Mouse (Mus musculus): Measurements from ENCODE around the gene Tekt2. TPM values are rescaled to one million over a fixed set of nuclear protein-coding genes. Genes with fewer than 3 reads are reported as not detected.
A peak's percentile ranks its signal among the peaks of the same experiment; 100 is the strongest.

Tekt2 gene
- polyA plus RNA-seq, 1 experiment from 2014 or later: 0.98 TPM

- peaks cover 76% of the 10 kb centered on the region for H3K27me3 ChIP-seq (ENCODE audit: low read depth, poor library complexity, severe bottlenecking)
- H3K27ac ChIP-seq: peak overlapping the region; percentile 77; the same call in 1 of the 2 replicates
- no peaks in the 10 kb centered on the region for H3K36me3 ChIP-seq
- H3K4me1 ChIP-seq: peaks cover 38% of the 10 kb centered on the region
- no peaks in the 10 kb centered on the region for H3K9me3 ChIP-seq (replicated peaks)
- WGBS: 2% methylated on average over 27 of the region's 27 CpGs
- peak overlapping the region; percentile 56 for H3K4me3 ChIP-seq
- peak; percentile 54 for DNase-seq (ENCODE audit: low spot score)
Observed at GRCm38 (mm10) chr4:126301584-126302309, 23.7 kb downstream of the Tekt2 start.

GRCm38 (mm10) chr4:126300916-126301583, 24.4 kb downstream of the Tekt2 start:
- Histone ChIP-seq H3K4me1 (peaks cover 43% of the 10 kb centered on the region), H3K27me3 (ENCODE audit: low read depth, poor library complexity, severe bottlenecking) (peaks cover 83% of the 10 kb centered on the region)

GRCm38 (mm10) chr4:126296617-126297101, 28.8 kb downstream of the Tekt2 start:
- no peaks in the 10 kb centered on the region for H3K36me3 ChIP-seq
- H3K4me3 ChIP-seq: peak overlapping the region; percentile 53
- H3K27me3 ChIP-seq (ENCODE audit: low read depth, poor library complexity, severe bottlenecking): peaks cover 73% of the 10 kb centered on the region
- H3K9me3 ChIP-seq (replicated peaks): no peaks in the 10 kb centered on the region
- peaks cover 41% of the 10 kb centered on the region for H3K4me1 ChIP-seq
- DNase-seq (ENCODE audit: low spot score): peak; percentile 83
- under 1% methylated on average over 34 of the region's 34 CpGs for WGBS
- peak overlapping the region; percentile 85 for H3K27ac ChIP-seq

More at GRCm38 (mm10) chr4:126300916-126301583, 24.4 kb downstream of the Tekt2 start:
- peak overlapping the region; percentile 77 for H3K27ac ChIP-seq
- peak; percentile 69 for DNase-seq (ENCODE audit: low spot score)
- no peaks in the 10 kb centered on the region for H3K36me3 ChIP-seq
- H3K9me3 ChIP-seq (replicated peaks): no peaks in the 10 kb centered on the region
- peak overlapping the region; percentile 56 for H3K4me3 ChIP-seq
- WGBS: under 1% methylated on average over 50 of the region's 50 CpGs

GRCm38 (mm10) chr4:126295937-126296336, 29.6 kb downstream of the Tekt2 start:
- Histone ChIP-seq H3K27ac (peak overlapping the region; percentile 85; the same call in 1 of the 2 replicates), H3K4me3 (peak overlapping the region; percentile 53), H3K27me3 (ENCODE audit: low read depth, poor library complexity, severe bottlenecking) (peaks cover 71% of the 10 kb centered on the region), H3K9me3 (replicated peaks) (no peaks in the 10 kb centered on the region), H3K4me1 (peaks cover 39% of the 10 kb centered on the region), H3K36me3 (no peaks in the 10 kb centered on the region)
- no peak for DNase-seq (ENCODE audit: low spot score)
- WGBS: 29% methylated on average over 4 of the region's 4 CpGs

GRCm38 (mm10) chr4:126295152-126295551, 30.3 kb downstream of the Tekt2 start:
- Histone ChIP-seq H3K4me1 (peaks cover 31% of the 10 kb centered on the region), H3K36me3 (no peaks in the 10 kb centered on the region), H3K27me3 (ENCODE audit: low read depth, poor library complexity, severe bottlenecking) (peaks cover 71% of the 10 kb centered on the region), H3K27ac (0 out of 2 replicates have a peak overlapping the region, but pooled peaks have one; percentile 19), H3K9me3 (replicated peaks) (no peaks in the 10 kb centered on the region), H3K4me3 (no peak overlapping the region)
- 65% methylated on average over 6 of the region's 6 CpGs for WGBS
- no peak for DNase-seq (ENCODE audit: low spot score)

GRCm38 (mm10) chr4:126291196-126291595, 34.3 kb downstream of the Tekt2 start:
- Histone ChIP-seq H3K4me1 (peaks cover 30% of the 10 kb centered on the region), H3K36me3 (no peaks in the 10 kb centered on the region), H3K27me3 (ENCODE audit: low read depth, poor library complexity, severe bottlenecking) (peaks cover 71% of the 10 kb centered on the region), H3K4me3 (no peak overlapping the region), H3K9me3 (replicated peaks) (no peaks in the 10 kb centered on the region), H3K27ac (0 out of 2 replicates have a peak overlapping the region, but pooled peaks have one; percentile 25)
- DNase-seq (ENCODE audit: low spot score): no peak
- WGBS: 46% methylated on average over 13 of the region's 13 CpGs

- Histone ChIP-seq H3K9me3 (replicated peaks) (no peaks in the 10 kb centered on the region), H3K27me3 (ENCODE audit: low read depth, poor library complexity, severe bottlenecking) (peaks cover 70% of the 10 kb centered on the region), H3K36me3 (no peaks in the 10 kb centered on the region), H3K27ac (no peak overlapping the region), H3K4me1 (peaks cover 27% of the 10 kb centered on the region), H3K4me3 (no peak overlapping the region)
- 88% methylated on average over 8 of the region's 8 CpGs for WGBS
- no peak for DNase-seq (ENCODE audit: low spot score)
Observed at GRCm38 (mm10) chr4:126290314-126290713, 35.2 kb downstream of the Tekt2 start.

GRCm38 (mm10) chr4:126288085-126288666, 37.3 kb downstream of the Tekt2 start:
- peaks cover 81% of the 10 kb centered on the region for H3K27me3 ChIP-seq (ENCODE audit: low read depth, poor library complexity, severe bottlenecking)
- no peak overlapping the region for H3K27ac ChIP-seq
- DNase-seq (ENCODE audit: low spot score): no peak
- H3K4me1 ChIP-seq: peaks cover 30% of the 10 kb centered on the region
- WGBS: 40% methylated on average over 17 of the region's 17 CpGs
- no peaks in the 10 kb centered on the region for H3K9me3 ChIP-seq (replicated peaks)
- no peak overlapping the region for H3K4me3 ChIP-seq
- no peaks in the 10 kb centered on the region for H3K36me3 ChIP-seq

GRCm38 (mm10) chr4:126287302-126287995, 38.0 kb downstream of the Tekt2 start:
- Histone ChIP-seq H3K36me3 (no peaks in the 10 kb centered on the region), H3K27me3 (ENCODE audit: low read depth, poor library complexity, severe bottlenecking) (peaks cover 83% of the 10 kb centered on the region), H3K4me3 (no peak overlapping the region), H3K4me1 (peaks cover 30% of the 10 kb centered on the region), H3K27ac (no peak overlapping the region), H3K9me3 (replicated peaks) (no peaks in the 10 kb centered on the region)
- WGBS: 40% methylated on average over 11 of the region's 11 CpGs
- DNase-seq (ENCODE audit: low spot score): no peak

- H3K36me3 ChIP-seq: no peaks in the 10 kb centered on the region
- DNase-seq (ENCODE audit: low spot score): no peak
- peak within 1 kb of the TSS; percentile 47 for H3K4me3 ChIP-seq
- H3K4me1 ChIP-seq: peaks cover 36% of the 10 kb centered on the region
- no peaks in the 10 kb centered on the region for H3K9me3 ChIP-seq (replicated peaks)
- peaks cover 83% of the 10 kb centered on the region for H3K27me3 ChIP-seq (ENCODE audit: low read depth, poor library complexity, severe bottlenecking)
- whole genome bisulfite sequencing: 2% methylated on average over 42 of the region's 42 CpGs
- peak within 1 kb of the TSS; percentile 73 for H3K27ac ChIP-seq
Observed at GRCm38 (mm10) chr4:126286492-126286891, 39.0 kb downstream of the Tekt2 start, which contains the start of gene Col8a2. Gene Col8a2 (plus strand): TSS chr4:126286793.

GRCm38 (mm10) chr4:126283582-126283981, 41.9 kb downstream of the Tekt2 start:
- no peak overlapping the region for H3K27ac ChIP-seq
- 88% methylated on average over 8 of the region's 8 CpGs for WGBS
- DNase-seq (ENCODE audit: low spot score): no peak
- peaks cover 54% of the 10 kb centered on the region for H3K4me1 ChIP-seq
- peaks cover 55% of the 10 kb centered on the region for H3K27me3 ChIP-seq (ENCODE audit: low read depth, poor library complexity, severe bottlenecking)
- no peaks in the 10 kb centered on the region for H3K36me3 ChIP-seq
- no peaks in the 10 kb centered on the region for H3K9me3 ChIP-seq (replicated peaks)
- no peak overlapping the region for H3K4me3 ChIP-seq

GRCm38 (mm10) chr4:126281706-126282105, 43.8 kb downstream of the Tekt2 start:
- H3K27ac ChIP-seq: peak overlapping the region; percentile 36; the same call in 1 of the 2 replicates
- H3K4me1 ChIP-seq: peaks cover 51% of the 10 kb centered on the region
- H3K27me3 ChIP-seq (ENCODE audit: low read depth, poor library complexity, severe bottlenecking): peaks cover 36% of the 10 kb centered on the region
- no peak overlapping the region for H3K4me3 ChIP-seq
- 71% methylated on average over 9 of the region's 9 CpGs for WGBS
- H3K9me3 ChIP-seq (replicated peaks): no peaks in the 10 kb centered on the region
- DNase-seq (ENCODE audit: low spot score): no peak
- H3K36me3 ChIP-seq: no peaks in the 10 kb centered on the region
